Mouse (Mus musculus): Measurements from ENCODE around the gene Itpr2. TPM values are rescaled to one million over a fixed set of nuclear protein-coding genes. Genes with fewer than 3 reads are reported as not detected.

Gene Itpr2
- polyA plus RNA-seq, 1 experiment from 2014 or later: 3.9 TPM

GRCm38 (mm10) chr6:146273256-146273655 is 228.8 kb downstream of the Itpr2 start:
- DNase-seq (ENCODE audit: low spot score, missing footprints): no peak
- Histone ChIP-seq H3K4me3 (ENCODE audit: low read depth, low read length) (no peak overlapping the region), H3K4me2 (no peak overlapping the region), H3K27ac (ENCODE audit: low read depth, low read length) (no peak overlapping the region), H3K9me3 (ENCODE audit: control insufficient read depth, low read length) (no peaks in the 10 kb centered on the region), H3K4me1 (ENCODE audit: control insufficient read depth, insufficient read depth, low read length) (no peaks in the 10 kb centered on the region), H3K27me3 (ENCODE audit: control insufficient read depth, insufficient read depth, low read length) (no peaks in the 10 kb centered on the region), H3K36me3 (ENCODE audit: control insufficient read depth, insufficient read depth, low read length) (no peaks in the 10 kb centered on the region), H3K9ac (ENCODE audit: low read length) (no peak overlapping the region)
- WGBS: 89% methylated on average over 5 of the region's 5 CpGs
- no peak for ATAC-seq (ENCODE audit: low FRiP score)

- DNase-seq (ENCODE audit: low spot score, missing footprints) (peak; percentile 97), ATAC-seq (ENCODE audit: low FRiP score) (peak; percentile 70; the same call in 1 of the 2 replicates)
- Histone ChIP-seq H3K27me3 (ENCODE audit: control insufficient read depth, insufficient read depth, low read length) (no peaks in the 10 kb centered on the region), H3K4me3 (ENCODE audit: low read depth, low read length) (no peak overlapping the region), H3K9me3 (ENCODE audit: control insufficient read depth, low read length) (no peaks in the 10 kb centered on the region), H3K4me2 (no peak overlapping the region), H3K36me3 (ENCODE audit: control insufficient read depth, insufficient read depth, low read length) (no peaks in the 10 kb centered on the region), H3K4me1 (ENCODE audit: control insufficient read depth, insufficient read depth, low read length) (no peaks in the 10 kb centered on the region), H3K27ac (ENCODE audit: low read depth, low read length) (no peak overlapping the region), H3K9ac (ENCODE audit: low read length) (no peak overlapping the region)
- 75% methylated on average over 5 of the region's 5 CpGs for WGBS
These were observed 229.6 kb downstream of the Itpr2 start for GRCm38 (mm10) chr6:146272253-146273036.

GRCm38 (mm10) chr6:146270776-146271533 is 231.1 kb downstream of the Itpr2 start:
- no peak overlapping the region for H3K4me2 ChIP-seq
- ATAC-seq (ENCODE audit: low FRiP score): peak; percentile 83
- H3K9me3 ChIP-seq (ENCODE audit: control insufficient read depth, low read length): no peaks in the 10 kb centered on the region
- H3K4me1 ChIP-seq (ENCODE audit: control insufficient read depth, insufficient read depth, low read length): no peaks in the 10 kb centered on the region
- H3K4me3 ChIP-seq (ENCODE audit: low read depth, low read length): no peak overlapping the region
- no peaks in the 10 kb centered on the region for H3K27me3 ChIP-seq (ENCODE audit: control insufficient read depth, insufficient read depth, low read length)
- H3K27ac ChIP-seq (ENCODE audit: low read depth, low read length): no peak overlapping the region
- no peak overlapping the region for H3K9ac ChIP-seq (ENCODE audit: low read length)
- H3K36me3 ChIP-seq (ENCODE audit: control insufficient read depth, insufficient read depth, low read length): no peaks in the 10 kb centered on the region
- DNase-seq (ENCODE audit: low spot score, missing footprints): peak; percentile 84
- WGBS: 66% methylated on average over 12 of the region's 12 CpGs

- Histone ChIP-seq H3K9ac (ENCODE audit: low read length) (no peak overlapping the region), H3K4me1 (ENCODE audit: control insufficient read depth, insufficient read depth, low read length) (no peaks in the 10 kb centered on the region), H3K27me3 (ENCODE audit: control insufficient read depth, insufficient read depth, low read length) (no peaks in the 10 kb centered on the region), H3K36me3 (ENCODE audit: control insufficient read depth, insufficient read depth, low read length) (no peaks in the 10 kb centered on the region), H3K27ac (ENCODE audit: low read depth, low read length) (no peak overlapping the region), H3K4me2 (no peak overlapping the region), H3K4me3 (ENCODE audit: low read depth, low read length) (no peak overlapping the region), H3K9me3 (ENCODE audit: control insufficient read depth, low read length) (no peaks in the 10 kb centered on the region)
- DNase-seq (ENCODE audit: low spot score, missing footprints): peak; percentile 73
- 50% methylated on average over 5 of the region's 5 CpGs for WGBS
- no peak for ATAC-seq (ENCODE audit: low FRiP score)
These were observed 231.9 kb downstream of the Itpr2 start for GRCm38 (mm10) chr6:146270162-146270561.

- Histone ChIP-seq H3K9me3 (ENCODE audit: control insufficient read depth, low read length) (no peaks in the 10 kb centered on the region), H3K4me2 (no peak overlapping the region), H3K4me1 (ENCODE audit: control insufficient read depth, insufficient read depth, low read length) (no peaks in the 10 kb centered on the region), H3K27ac (ENCODE audit: low read depth, low read length) (no peak overlapping the region), H3K27me3 (ENCODE audit: control insufficient read depth, insufficient read depth, low read length) (no peaks in the 10 kb centered on the region), H3K4me3 (ENCODE audit: low read depth, low read length) (no peak overlapping the region), H3K9ac (ENCODE audit: low read length) (no peak overlapping the region), H3K36me3 (ENCODE audit: control insufficient read depth, insufficient read depth, low read length) (no peaks in the 10 kb centered on the region)
- ATAC-seq (ENCODE audit: low FRiP score): no peak
- peak; percentile 64 for DNase-seq (ENCODE audit: low spot score, missing footprints)
- WGBS: 94% methylated on average over 5 of the region's 5 CpGs
These were observed 232.7 kb downstream of the Itpr2 start for GRCm38 (mm10) chr6:146269291-146269690.

- H3K9me3 ChIP-seq (ENCODE audit: control insufficient read depth, low read length): peaks cover 2% of the 10 kb centered on the region; the same call in 1 of the 2 replicates
- WGBS: 91% methylated on average over 7 of the region's 7 CpGs
- no peak overlapping the region for H3K27ac ChIP-seq (ENCODE audit: low read depth, low read length)
- H3K36me3 ChIP-seq (ENCODE audit: control insufficient read depth, insufficient read depth, low read length): no peaks in the 10 kb centered on the region
- no peaks in the 10 kb centered on the region for H3K27me3 ChIP-seq (ENCODE audit: control insufficient read depth, insufficient read depth, low read length)
- H3K9ac ChIP-seq (ENCODE audit: low read length): no peak overlapping the region
- peak; percentile 62 for DNase-seq (ENCODE audit: low spot score, missing footprints)
- no peak for ATAC-seq (ENCODE audit: low FRiP score)
- no peak overlapping the region for H3K4me2 ChIP-seq
- no peaks in the 10 kb centered on the region for H3K4me1 ChIP-seq (ENCODE audit: control insufficient read depth, insufficient read depth, low read length)
- no peak overlapping the region for H3K4me3 ChIP-seq (ENCODE audit: low read depth, low read length)
These were observed 241.2 kb downstream of the Itpr2 start for GRCm38 (mm10) chr6:146260674-146261376.

- ATAC-seq (ENCODE audit: low FRiP score) (no peak), DNase-seq (ENCODE audit: low spot score, missing footprints) (peak; percentile 65)
- no peak overlapping the region for H3K4me2 ChIP-seq
- no peak overlapping the region for H3K4me3 ChIP-seq (ENCODE audit: low read depth, low read length)
- no peak overlapping the region for H3K27ac ChIP-seq (ENCODE audit: low read depth, low read length)
- H3K9me3 ChIP-seq (ENCODE audit: control insufficient read depth, low read length): peaks cover 2% of the 10 kb centered on the region; the same call in 1 of the 2 replicates
- no peak overlapping the region for H3K9ac ChIP-seq (ENCODE audit: low read length)
- no peaks in the 10 kb centered on the region for H3K27me3 ChIP-seq (ENCODE audit: control insufficient read depth, insufficient read depth, low read length)
- WGBS: 95% methylated on average over 5 of the region's 5 CpGs
- no peaks in the 10 kb centered on the region for H3K4me1 ChIP-seq (ENCODE audit: control insufficient read depth, insufficient read depth, low read length)
- no peaks in the 10 kb centered on the region for H3K36me3 ChIP-seq (ENCODE audit: control insufficient read depth, insufficient read depth, low read length)
These were observed 243.3 kb downstream of the Itpr2 start for GRCm38 (mm10) chr6:146258751-146259150.

- DNase-seq (ENCODE audit: low spot score, missing footprints) (peak; percentile 54), ATAC-seq (ENCODE audit: low FRiP score) (no peak)
- no peaks in the 10 kb centered on the region for H3K27me3 ChIP-seq (ENCODE audit: control insufficient read depth, insufficient read depth, low read length)
- H3K27ac ChIP-seq (ENCODE audit: low read depth, low read length): no peak overlapping the region
- no peak overlapping the region for H3K4me3 ChIP-seq (ENCODE audit: low read depth, low read length)
- 91% methylated on average over 3 of the region's 3 CpGs for WGBS
- no peak overlapping the region for H3K9ac ChIP-seq (ENCODE audit: low read length)
- H3K9me3 ChIP-seq (ENCODE audit: control insufficient read depth, low read length): peaks cover 2% of the 10 kb centered on the region; the same call in 1 of the 2 replicates
- H3K4me2 ChIP-seq: no peak overlapping the region
- no peaks in the 10 kb centered on the region for H3K4me1 ChIP-seq (ENCODE audit: control insufficient read depth, insufficient read depth, low read length)
- H3K36me3 ChIP-seq (ENCODE audit: control insufficient read depth, insufficient read depth, low read length): no peaks in the 10 kb centered on the region
These were observed 243.8 kb downstream of the Itpr2 start for GRCm38 (mm10) chr6:146258261-146258660.

All from midbrain, embryonic 11.5 days (tissue).